Mouse (Mus musculus) heart, postnatal 10 days (tissue): ENCODE measurements at regions not wholly inside any gene's neighbourhood (a gene's known extent, or its start where the extent isn't known, plus 50 kb on each side); places are given as distances from the start of the nearest gene placed in this dataset.

Experiments used
- DNase-seq, 2 experiments: peaks; one replicate each; pipeline ENCODE4 v3.0.0; 2021
- intact Hi-C: fragments of 180-260 bp; cut with DNase I; formaldehyde crosslinking; loops from one replicate; pipeline ENCODE4 v1.15.1; 2025

DNA sequence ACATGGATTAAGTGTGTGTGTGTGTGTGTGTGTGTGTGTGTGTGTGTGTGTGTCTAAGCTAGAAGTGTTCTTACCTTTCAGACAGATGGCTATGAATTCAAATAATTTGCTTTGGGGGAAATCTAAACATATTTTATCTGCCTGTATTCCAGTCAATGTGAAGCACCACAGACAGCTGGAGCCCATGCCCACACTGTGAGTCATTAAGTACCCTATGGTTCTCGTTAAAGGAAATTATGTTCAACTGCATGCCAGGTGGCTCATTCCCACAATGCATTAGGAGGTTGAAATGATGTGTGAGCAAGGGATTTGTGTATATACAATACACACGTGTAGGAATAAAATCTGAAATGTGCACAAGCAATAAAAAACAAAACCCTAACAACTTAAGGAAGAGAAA lies 473.5 kb downstream of the Fat4 start:
- DNase-seq = no peak
- intact Hi-C loops = no loop called here

DNA sequence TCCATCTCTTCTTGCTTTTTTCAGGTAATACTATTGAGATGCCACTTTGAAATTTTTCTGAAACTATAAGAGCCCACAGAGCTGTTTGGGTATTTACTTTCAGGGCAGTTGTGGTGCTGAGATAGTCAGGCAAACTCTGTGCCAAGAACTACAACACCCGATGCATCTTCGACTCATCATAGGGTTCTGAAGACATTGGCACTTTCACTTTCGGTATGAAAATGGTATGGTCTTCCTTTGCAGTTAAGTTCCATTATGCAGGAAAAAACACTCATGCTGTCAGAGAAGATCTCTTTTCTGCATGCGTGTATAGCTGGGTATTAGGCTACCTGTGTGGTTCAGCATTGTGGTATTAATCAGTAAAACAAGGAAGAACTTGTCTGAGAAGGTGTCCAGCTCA lies 484.2 kb downstream of the Fat4 start:
- intact Hi-C loops = no loop called here
- no peak for DNase-seq

DNA sequence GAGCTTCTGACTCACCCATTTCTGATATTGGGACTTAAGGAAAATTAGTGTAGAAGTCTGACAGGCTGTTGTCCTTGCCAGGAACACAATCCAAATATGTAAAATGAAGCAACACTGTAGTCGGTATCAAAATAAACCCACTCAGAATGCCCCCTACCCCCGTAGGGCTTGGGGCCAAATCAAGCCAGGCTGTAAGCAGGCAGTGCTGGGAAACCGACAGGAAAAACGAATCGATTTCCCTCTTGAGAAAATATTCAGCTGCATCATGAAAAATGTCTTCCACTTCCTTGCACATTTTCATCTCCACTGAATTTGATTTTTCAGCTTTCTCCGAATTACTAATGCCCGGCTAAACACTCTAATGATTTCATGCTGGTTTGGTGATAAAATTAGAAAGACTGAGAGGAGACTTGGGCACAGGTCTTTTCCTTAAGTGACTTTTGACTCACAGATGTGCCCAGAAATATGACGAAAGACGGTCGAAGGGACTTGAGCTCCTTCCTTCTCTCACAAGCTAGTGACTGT lies 485.7 kb downstream of the Fat4 start:
- intact Hi-C loops = no loop called here
- DNase-seq = no peak

DNA sequence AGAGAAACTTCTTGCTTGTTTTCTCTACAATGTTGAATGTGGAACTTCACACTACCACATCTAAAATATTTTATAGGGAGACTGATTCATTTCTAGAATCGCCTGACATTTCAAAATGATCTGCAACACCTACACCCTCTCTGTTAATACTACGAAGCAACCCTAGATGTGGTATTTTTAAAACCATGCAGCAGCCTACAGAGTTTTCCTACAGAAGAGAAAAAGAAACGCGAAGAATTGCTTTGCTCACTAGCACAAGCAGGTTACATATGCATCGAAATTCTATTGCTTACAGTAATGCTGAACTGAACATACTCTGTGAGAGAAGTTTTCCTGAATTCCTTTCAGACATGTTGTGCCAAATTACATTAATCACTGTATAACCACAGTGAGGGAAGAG lies 488.7 kb downstream of the Fat4 start:
- intact Hi-C loops = no loop called here
- no peak for DNase-seq

DNA sequence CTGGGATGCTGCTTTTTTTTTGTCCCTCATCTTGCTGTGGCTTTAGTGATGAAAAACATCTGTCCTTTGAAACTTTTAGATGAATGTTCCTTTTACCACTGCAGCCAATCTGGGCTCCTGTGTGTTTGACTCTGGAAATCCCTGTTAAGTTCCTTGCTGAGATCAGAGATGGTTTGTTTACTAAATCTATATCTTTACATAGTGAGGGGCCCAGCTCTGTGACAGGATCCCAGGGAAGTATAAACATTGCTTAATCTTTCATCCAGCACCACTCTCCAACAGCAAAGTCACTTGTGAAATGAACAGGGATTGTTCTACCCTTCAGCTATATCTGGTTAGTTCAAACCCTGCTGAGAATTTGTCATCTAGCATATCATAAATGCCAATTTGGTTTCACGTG lies 501.8 kb downstream of the Fat4 start:
- intact Hi-C loops = no loop called here
- no peak for DNase-seq

DNA sequence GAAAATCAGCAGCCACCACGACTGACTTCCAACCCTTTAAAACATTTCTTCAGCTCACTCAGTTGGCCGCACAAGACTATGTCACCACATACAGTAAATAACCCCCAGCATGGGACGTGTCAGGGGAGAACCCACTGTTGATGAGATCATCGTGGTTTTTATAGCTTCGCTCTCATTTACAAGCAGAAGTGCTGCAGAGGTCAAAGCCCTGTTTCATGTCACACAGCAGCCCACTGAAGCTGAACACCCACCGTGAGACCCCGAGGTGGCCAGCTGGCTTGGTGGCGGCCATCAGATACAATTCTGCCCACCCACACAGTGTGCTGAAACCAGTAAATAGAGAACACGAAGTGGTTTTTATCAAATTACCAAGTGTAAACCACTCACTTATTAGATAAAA lies 503.7 kb downstream of the Fat4 start:
- DNase-seq = no peak
- intact Hi-C loops = loop anchor here (5.0 kb wide), 1 partner anchor 422 kb away; no protein-coding TSS in a partner anchor

DNA sequence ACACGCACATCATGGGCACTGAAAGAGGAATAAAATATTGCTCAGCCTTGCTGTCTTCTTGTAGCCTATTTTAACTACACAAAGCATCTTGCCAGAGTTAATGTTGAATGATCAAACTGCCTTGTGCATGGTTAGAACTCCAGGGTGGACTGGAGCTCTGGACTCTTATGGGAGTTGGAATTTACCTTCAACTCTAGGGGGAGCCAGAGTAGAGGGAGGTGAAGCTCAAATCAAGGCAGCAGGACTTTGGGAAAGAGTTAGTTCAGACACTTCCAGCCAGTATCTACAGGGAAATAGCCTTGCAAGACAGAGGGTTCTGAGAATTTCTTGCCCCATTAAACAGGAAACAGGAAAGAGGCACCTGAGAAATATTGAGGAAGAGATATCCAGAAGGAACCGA lies 505.3 kb downstream of the Fat4 start:
- peak; percentile 4 to 10 for DNase-seq
- intact Hi-C loops = loop anchor here (5.0 kb wide), 1 partner anchor 420 kb away; no protein-coding TSS in a partner anchor

DNA sequence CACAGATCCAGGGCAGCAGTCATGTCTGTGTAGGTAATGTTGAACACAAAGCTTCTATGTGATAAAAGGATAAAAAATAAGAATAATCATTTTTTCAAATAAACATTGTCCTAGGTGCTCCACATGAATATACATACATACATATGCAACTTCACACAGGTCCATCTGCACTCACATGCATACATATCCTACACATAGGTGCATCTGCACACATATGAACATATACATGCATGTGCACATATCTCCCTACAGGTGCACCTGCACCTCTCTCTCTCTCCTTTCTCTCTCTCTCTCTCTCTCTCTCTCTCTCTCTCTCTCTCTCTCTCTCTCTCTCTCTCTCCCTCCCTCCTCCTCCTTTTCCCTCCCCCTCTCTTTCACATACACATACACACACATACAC lies 509.9 kb downstream of the Fat4 start:
- no peak for DNase-seq
- intact Hi-C loops = no loop called here

DNA sequence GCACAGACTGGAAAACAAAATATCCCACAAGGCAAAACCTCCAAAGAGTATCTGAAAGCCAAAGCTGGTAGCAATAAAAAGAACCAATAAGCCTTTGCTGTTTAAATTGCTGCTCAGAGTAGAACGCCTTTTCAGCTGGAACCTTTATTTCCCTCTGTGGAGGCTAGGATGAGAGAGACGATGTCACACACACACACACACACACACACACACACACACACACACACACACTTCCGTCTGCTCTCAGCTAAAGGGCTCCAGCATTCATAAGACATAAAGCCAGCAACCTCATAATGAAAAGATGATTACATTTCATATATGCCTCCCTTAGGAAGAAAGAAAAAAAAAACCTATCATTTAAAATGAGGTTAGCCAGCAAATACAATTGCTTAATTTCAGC lies 510.5 kb downstream of the Fat4 start:
- no peak for DNase-seq
- intact Hi-C loops = no loop called here

DNA sequence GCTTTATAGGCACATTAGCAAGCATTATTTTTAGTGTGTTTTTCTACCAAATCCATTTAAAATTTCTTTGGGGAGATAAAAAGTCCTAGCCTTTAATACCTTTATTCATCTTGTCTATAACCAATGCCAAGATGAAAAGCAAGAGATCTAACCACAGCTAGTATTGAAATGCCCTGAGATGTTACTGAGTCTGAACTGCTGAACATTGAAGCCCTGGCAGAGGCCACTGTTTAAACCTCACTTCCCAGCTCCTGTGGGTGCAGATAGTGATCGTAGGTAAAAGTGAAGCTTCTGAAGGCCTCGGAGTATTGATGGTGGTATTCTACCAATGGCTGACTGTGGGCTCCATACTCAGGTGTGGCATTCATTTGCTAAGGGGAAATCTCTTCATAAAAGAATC lies 510.9 kb downstream of the Fat4 start:
- intact Hi-C loops = no loop called here
- no peak for DNase-seq

DNA sequence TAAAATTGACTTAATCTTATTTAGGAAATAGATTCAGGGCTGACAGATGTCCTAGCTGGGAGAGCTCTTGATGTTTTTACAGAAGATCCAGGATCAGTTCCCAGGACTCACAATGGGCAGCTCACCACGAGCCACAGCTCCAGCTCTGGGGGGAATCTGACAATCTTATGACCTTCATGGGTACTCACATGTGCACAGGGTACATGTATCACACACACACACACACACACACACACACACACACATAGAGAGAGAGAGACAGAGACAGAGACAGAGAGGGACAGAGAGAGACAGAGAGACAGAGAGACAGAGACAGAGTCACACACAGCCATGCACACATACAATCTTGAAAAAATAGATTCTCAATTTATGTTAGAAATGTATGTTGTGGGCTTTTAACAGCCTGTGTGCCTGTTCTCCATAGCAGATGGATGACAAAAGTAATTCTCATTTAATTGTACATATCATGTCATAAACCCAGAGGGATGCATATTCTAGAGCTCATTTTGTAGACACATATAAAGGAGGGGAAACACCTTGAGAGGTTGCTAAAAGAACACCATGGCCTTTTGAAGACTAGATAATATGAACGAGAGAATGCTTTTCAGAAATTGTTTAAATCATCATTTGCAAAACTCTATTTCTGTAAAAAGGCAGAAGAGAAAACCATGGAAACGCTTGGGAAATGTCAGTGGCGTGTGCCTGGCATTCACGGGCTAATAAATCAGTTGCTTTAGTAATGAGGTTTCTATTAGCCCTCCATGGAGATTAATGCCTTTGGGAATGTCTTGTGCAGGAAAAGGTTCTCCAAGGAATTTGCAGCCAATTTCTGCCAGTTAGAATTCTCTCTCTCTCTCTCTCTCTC lies 538.3 kb downstream of the Fat4 start:
- no peak for DNase-seq
- intact Hi-C loops = no loop called here

DNA sequence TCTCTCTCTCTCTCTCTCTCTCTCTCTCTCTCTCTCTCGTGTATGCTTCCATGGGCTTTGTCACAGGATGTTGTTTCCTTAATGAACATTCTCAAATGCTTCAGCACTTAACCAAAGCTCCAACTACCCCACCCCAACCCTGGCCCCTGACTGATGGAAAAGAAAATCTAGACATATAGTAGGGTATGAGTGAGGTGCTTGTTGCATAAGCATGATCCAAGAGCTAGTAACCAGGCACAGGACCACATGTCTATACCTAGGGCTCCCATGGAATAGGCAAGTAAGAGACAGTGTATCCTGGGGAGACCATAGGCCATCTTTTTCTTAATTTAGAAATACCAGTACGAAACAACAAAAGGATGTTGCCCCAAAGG lies 538.9 kb downstream of the Fat4 start:
- DNase-seq = no peak
- intact Hi-C loops = no loop called here

DNA sequence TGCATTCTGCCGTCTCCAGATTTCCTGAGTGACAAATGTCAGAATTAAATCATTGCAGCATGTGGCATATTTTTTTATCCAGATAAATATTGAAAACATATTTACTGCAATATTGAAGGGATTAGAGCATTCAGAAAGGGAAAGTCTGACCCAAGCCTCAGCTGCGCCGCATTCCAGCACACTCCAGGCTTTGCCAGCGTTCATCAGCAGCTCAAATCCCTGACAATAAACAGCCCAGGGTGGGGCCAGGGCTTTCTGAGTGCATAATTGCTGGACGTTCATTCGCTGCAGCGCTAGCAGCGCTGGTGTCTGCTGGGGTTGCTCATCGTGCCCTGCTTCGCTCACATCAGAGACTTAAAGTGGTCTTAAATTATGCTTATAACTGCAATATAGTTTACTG lies 556.6 kb downstream of the Fat4 start:
- peak; percentile 4 to 14 for DNase-seq
- intact Hi-C loops = no loop called here

DNA sequence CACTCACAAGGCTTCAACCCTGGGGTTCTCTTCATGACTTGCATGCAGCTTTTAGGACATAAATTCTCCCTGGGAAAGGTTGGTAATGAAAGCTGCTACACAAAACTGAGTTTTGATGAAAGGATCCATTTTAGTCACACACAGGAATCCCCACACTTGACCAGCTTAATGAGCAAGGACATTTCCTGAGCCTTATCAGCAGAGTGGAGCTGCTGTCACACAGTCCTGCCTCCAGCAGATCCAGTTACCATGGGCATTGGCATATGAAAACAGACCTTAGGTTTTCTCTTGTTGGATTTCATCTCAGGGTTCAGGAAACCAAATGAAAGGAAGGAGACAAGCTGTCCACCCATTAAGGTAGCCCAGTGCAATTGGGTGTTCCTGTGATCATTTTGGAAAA lies 568.9 kb downstream of the Fat4 start:
- intact Hi-C loops = no loop called here
- DNase-seq = no peak

DNA sequence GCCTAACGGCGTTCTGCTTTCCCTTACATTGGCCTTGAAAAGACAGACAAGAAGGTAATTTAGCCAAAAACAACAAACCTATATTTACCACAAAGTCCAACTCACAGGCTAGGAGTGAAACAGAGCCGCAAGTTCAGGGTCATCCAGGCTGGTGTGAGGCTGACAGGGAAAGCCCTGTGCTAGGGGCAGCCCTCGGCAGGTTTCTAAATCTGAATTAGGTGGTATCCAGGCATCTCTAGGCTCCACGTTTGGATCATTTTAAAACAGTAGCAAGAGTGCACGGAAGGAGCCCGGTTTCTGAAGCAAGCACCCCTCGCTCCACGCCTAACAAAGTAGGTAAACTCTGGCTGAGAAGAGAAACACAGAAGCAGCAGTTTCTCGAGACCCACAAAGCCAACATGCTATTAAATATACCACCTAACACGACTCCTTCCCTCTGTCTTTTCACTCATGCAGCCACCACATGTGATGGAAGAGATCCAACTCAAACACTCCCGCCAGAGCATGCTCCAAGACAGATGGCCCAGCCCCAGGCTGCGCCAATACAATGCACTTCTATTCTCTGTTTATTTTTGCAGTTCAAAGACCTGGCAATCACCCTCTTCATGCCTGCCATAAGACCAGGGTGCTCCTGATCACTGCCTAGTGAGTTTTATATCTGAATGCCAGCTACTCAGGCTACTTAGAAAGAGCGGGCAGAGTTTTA lies 573.6 kb downstream of the Fat4 start:
- DNase-seq = peak; percentile 16 to 26

DNA sequence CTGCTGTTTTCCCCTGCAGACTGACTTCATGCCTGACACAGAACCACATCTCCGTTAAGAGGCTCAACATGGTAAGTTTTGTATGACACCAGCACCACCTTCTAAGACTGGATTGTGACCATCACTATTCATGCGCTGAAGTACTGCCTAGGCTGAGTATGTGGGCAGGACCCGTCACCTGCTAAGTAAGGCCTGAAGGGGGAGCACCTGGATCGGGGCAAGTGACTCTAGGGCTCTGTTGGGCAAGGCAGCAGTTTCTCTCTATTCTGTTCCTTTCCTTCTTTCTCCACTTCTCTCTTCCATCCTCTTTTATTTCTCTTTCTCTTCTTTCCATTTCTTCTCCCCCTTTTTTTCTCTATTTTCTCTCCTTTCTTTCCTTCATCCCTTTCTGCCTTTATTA lies 574.8 kb downstream of the Fat4 start:
- intact Hi-C loops = no loop called here
- DNase-seq = no peak

More for the DNA sequence above, 573.6 kb downstream of the Fat4 start:
- intact Hi-C loops = no loop called here

DNA sequence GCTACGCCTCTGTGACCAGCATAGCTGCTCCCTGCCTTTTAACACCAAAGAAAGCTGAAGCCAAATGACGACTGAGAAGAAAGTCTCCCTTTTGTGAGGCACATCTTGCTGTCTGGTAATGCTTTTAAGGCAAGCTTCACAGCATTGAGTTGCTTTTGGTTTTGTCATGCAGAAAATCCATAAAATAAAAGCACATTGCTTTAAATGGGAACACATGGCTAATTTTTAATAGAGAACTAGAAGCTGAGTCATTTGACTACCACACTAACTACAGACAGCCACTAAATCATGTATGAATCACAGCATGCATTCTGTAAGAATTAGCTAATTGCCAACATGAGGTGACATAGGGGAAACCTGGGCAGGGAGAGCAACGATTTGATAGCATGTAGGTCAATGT lies 579.1 kb downstream of the Fat4 start:
- intact Hi-C loops = no loop called here
- DNase-seq = no peak

DNA sequence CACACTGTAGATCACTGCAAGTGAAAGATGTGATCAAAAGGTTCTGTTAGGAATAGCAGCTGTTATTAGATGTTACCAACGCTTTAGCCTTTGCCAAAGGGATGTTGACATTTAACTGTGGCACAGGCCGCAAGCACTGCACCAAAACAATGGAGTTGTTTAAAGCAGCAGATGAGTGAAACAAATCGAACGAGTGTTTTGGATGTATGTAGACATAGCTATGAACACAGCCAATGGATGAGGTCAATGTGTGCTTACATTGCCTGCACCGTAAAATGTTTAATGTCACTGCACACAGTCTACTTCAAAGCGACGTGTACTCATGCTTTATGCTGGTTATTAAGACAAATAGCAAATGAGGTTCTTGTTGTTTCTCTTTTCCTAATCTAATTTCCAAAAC lies 602.7 kb downstream of the Fat4 start:
- intact Hi-C loops = no loop called here
- no peak for DNase-seq

DNA sequence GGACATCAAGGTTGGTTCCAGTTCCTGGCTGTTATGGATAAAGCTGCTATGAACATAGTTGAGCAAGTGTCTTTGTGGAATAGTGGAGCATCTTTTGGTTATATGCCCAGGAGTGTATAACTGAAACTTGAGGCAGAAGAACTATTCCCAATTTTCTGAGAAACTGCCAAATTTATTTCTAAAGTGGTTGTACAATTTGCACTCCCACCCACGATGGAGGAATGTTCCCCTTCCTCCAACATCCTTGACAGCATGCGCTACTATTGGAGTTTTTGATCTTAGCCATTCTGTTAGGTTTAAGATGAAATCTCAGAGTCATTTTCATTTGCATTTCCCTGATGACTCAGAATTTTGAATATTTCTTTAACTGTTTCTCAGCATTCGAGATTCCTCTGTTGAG lies 607.6 kb downstream of the Fat4 start:
- intact Hi-C loops = no loop called here

DNA sequence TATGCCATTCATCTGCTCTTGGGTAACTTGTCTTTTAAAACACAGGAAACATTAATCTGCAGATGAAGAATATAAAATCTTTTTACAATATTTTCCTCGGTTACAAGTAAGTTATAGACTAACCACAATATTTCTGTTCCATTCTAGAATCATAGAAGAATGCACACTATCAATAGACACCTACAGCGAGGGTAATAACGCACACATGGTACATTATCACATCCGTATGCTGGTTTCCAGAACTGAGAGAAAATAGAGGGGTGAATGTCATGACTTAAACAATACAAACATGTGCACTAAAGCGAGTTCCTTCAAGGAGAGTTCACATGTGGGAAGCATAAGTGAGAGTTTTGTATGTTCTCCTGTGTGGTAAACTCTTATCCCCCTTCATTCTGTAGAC lies 641.3 kb downstream of the Fat4 start:
- intact Hi-C loops = no loop called here
- DNase-seq = no peak

More for the DNA sequence above, 607.6 kb downstream of the Fat4 start:
- DNase-seq = no peak

DNA sequence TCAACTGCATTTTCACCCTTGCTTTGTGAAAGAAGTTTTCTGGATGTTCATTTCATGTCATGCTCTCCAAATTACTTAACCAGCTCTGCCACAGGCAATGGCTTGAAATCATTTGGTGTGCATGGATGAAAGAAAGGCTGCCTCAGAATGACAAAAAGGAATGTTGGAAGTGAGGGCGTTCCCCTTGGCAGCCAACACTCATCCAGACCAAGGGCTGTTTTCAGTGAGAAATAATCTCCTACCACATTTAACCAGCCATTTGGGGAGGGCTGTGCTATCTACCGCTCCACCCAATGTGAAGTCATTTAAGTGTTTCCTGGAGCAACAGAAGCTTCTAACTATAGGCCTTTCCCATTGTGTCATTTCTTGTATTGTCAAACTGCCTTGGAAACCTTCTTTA lies 650.8 kb downstream of the Fat4 start:
- peak; percentile 20 for DNase-seq
- intact Hi-C loops = loop anchor here (10.0 kb wide), 1 partner anchor 653 kb away; the partner anchor contains the start of gene Fat4

DNA sequence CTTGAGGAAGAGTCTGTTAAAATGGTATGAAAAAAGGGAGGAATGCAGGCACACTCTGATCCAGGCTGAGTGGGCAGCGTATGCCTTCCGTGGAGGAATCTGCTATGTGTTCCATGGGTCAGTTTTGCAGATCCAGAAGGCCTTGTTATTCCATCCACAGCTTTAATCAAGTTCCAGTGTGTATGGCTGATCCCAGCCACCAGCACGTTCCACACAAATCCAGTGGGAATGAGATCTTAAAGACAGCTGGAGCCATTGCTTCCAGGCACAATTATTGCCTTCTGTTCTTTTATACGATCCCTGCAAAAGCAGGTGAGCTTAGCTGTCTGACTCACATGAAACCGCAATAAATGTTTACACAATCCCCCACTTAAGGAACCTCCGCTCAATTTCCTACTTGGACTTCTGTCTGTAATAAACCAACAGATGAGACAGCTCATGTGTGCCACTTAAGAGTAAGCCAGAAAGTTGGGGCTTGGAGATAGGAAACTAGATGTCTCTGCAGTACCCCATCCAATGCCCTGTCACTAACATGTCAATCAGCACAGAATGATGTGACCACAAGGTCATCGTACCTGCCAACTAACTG lies 653.9 kb downstream of the Fat4 start:
- intact Hi-C loops = no loop called here
- DNase-seq = no peak
